ENCODE assay signal across 16 mouse cellular contexts in the genomic region with DNA sequence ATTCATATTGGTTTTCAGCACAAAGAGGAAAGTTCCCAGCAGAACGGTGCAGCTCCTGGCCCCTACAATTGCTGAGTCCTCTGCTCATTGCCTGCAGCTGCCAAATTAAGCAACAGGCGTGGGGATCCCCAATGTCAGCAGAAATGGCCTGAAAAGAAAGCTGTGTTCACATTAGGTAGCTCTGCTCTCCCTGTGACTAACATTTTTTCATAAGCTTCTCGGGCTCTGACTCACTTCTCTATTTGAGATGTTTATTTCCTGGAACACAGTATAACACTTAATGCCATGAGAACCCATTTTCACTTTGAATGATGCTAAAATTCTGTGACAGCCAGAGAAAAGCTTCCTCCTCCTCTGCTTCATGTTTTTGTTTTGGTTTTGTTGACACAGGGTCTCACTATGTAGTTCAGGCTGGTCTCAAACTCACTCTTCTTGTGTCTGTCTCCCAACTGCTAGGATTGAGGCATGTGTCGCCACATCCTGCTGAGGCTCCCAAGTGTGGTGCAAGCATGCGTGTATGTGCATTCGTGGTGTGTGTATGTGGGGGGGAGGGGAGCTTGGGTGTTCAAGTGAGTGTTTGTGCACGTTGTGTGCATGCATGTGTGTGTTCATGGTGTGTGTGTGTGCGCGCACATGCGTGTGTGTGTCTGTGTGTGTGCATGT. TPM values are rescaled to one million over a fixed set of nuclear protein-coding genes. Genes with fewer than 3 reads are reported as not detected.
DNase-seq lines count a peak whose midpoint lies in the region; ATAC-seq lines count a peak whose summit lies in the region.
"Had no signal": no experiment of that assay in that cellular context is flagged by ENCODE, and none has a peak within 500 bp of the region (broad histone marks: within the 10 kb centered on the region; RNA-seq: fewer than 3 reads in every experiment).

No protein-coding gene starts in this region.

- H3K36me3 ChIP-seq in liver, embryonic 16.5 days (ENCODE audit: control insufficient read depth, insufficient read depth), result peaks cover 3% of the 10 kb centered on the region; the same call in 1 of the 2 replicates
- peaks cover 14% of the 10 kb centered on the region for H3K36me3 ChIP-seq in hindbrain, embryonic 14.5 days (replicated peaks; ENCODE audit: control insufficient read depth, insufficient read depth)

- H3K9me3 ChIP-seq in liver, embryonic 16.5 days (replicated peaks; ENCODE audit: control insufficient read depth, low read length), result no peaks in the 10 kb centered on the region
- H3K9me3 ChIP-seq in hindbrain, embryonic 14.5 days (ENCODE audit: control insufficient read depth, low read length), result no peaks in the 10 kb centered on the region
- H3K9me3 ChIP-seq: hindbrain, embryonic 13.5 days had no signal

- no peaks in the 10 kb centered on the region for H3K27me3 ChIP-seq in liver, embryonic 16.5 days (ENCODE audit: control insufficient read depth, insufficient read depth, low read depth, low read length)
- no peaks in the 10 kb centered on the region for H3K27me3 ChIP-seq in hindbrain, embryonic 14.5 days (ENCODE audit: control insufficient read depth, insufficient read depth, low read length)
- H3K27me3 ChIP-seq: hindbrain, embryonic 13.5 days had no signal

- peaks cover 2% of the 10 kb centered on the region for H3K4me1 ChIP-seq in liver, embryonic 16.5 days (ENCODE audit: control insufficient read depth, low read depth, low read length)
- H3K4me1 ChIP-seq in hindbrain, embryonic 14.5 days (replicated peaks; ENCODE audit: control insufficient read depth, insufficient read depth, low read length), result no peaks in the 10 kb centered on the region
- H3K4me1 ChIP-seq: hindbrain, embryonic 13.5 days had no signal

- peak overlapping the region; percentile 8; the same call in 1 of the 2 replicates for H3K27ac ChIP-seq in liver, embryonic 16.5 days (ENCODE audit: low read length)
- no peak overlapping the region for H3K27ac ChIP-seq in hindbrain, embryonic 14.5 days
- H3K27ac ChIP-seq: hindbrain, embryonic 13.5 days had no signal

- ATAC-seq in liver, embryonic 16.5 days (ENCODE audit: low read depth), result peak; percentile 5; the same call in 1 of the 2 replicates
- ATAC-seq in megakaryocyte progenitor cell, adult 5-6 weeks (replicated peaks; ENCODE audit: poor library complexity), result peak; percentile 76
- ATAC-seq in hindbrain, embryonic 14.5 days (ENCODE audit: low FRiP score), result no peak

- 48% methylated on average over 10 of the region's 10 CpGs for WGBS in liver, embryonic 16.5 days (ENCODE audit: insufficient replicate concordance)
- 77% methylated on average over 10 of the region's 10 CpGs for WGBS in hindbrain, embryonic 14.5 days

- no peak overlapping the region for H3K9ac ChIP-seq in liver, embryonic 16.5 days (ENCODE audit: low read depth, low read length)
- H3K9ac ChIP-seq in hindbrain, embryonic 14.5 days, result no peak overlapping the region
- H3K9ac ChIP-seq: hindbrain, embryonic 13.5 days had no signal

- no peak overlapping the region for H3K4me2 ChIP-seq in liver, embryonic 16.5 days (ENCODE audit: low read depth, low read length)
- H3K4me2 ChIP-seq in hindbrain, embryonic 14.5 days (replicated peaks), result no peak overlapping the region
- H3K4me2 ChIP-seq: hindbrain, embryonic 13.5 days had no signal

- intact Hi-C loops in left cerebral cortex, postnatal 25 days (cut with DNase I), result loop anchor here (5.0 kb wide), 1 partner anchor 149 kb away; no protein-coding TSS in a partner anchor

- H3K4me3 ChIP-seq in liver, embryonic 16.5 days (ENCODE audit: low read depth, low read length), result no peak overlapping the region
- H3K4me3 ChIP-seq in hindbrain, embryonic 14.5 days (replicated peaks; ENCODE audit: low read length), result no peak overlapping the region
- H3K4me3 ChIP-seq: hindbrain, embryonic 13.5 days had no signal

- no peak for DNase-seq in liver
- DNase-seq in CD4-positive, CD25-positive, alpha-beta regulatory T cell, adult 2 months (ENCODE audit: low read depth, low spot score), result peak; percentile 24
- peak; percentile 28 to 51 for DNase-seq in adrenal gland, postnatal 36 days
- DNase-seq in layer of hippocampus, postnatal 25 days (ENCODE audit: extremely low spot score in 1 of 2, low spot score in 1 of 2), result no peak
- DNase-seq in left cerebral cortex, postnatal 25 days (ENCODE audit: low spot score in 2 of 2), result no peak
- no peak for DNase-seq in hindbrain, embryonic 14.5 days (ENCODE audit: low spot score)
- DNase-seq: heart, adult 11 months; kidney, postnatal 14 days; thymus, postnatal 25 days had no signal

RNA-seq across cellular contexts. Expression of a gene that starts 12.6 kb away (rescaled TPM):
- polyA plus RNA-seq in liver, embryonic 16.5 days (2015; fragmentation: Nextera tagmentation; extraction: Ambion mirVana), result 308 and 319 TPM in 2 replicates
- total RNA-seq in adrenal gland, postnatal 36 days (2021), result 100 to 1,000 TPM; 261 to 290 TPM
- 252 and 258 TPM in 2 replicates for total RNA-seq in megakaryocyte progenitor cell, adult 5-6 weeks (2015)
- 194 and 222 TPM in 2 replicates for total RNA-seq in megakaryocyte progenitor cell, adult 5-6 weeks (2017)
- 100 to 1,000 TPM; 117 to 132 TPM for total RNA-seq in layer of hippocampus, postnatal 25 days (2021)
- 100 to 1,000 TPM; 111 TPM for total RNA-seq in left cerebral cortex, postnatal 25 days (2021)
- polyA plus RNA-seq in hindbrain, embryonic 14.5 days (2014; fragmentation: Nextera tagmentation; extraction: Ambion mirVana), result 279 and 295 TPM in 2 replicates

RNA-seq across cellular contexts. Expression of a gene that starts 12.7 kb away (rescaled TPM):
- 141 and 164 TPM in 2 replicates for polyA plus RNA-seq in liver, embryonic 16.5 days (2015; fragmentation: Nextera tagmentation; extraction: Ambion mirVana)
- 100 to 1,000 TPM; 196 to 200 TPM for total RNA-seq in adrenal gland, postnatal 36 days (2021)
- 109 and 110 TPM in 2 replicates for total RNA-seq in megakaryocyte progenitor cell, adult 5-6 weeks (2015)
- 183 and 233 TPM in 2 replicates for total RNA-seq in megakaryocyte progenitor cell, adult 5-6 weeks (2017)
- 100 to 1,000 TPM; 237 to 253 TPM for total RNA-seq in layer of hippocampus, postnatal 25 days (2021)
- total RNA-seq in left cerebral cortex, postnatal 25 days (2021), result 100 to 1,000 TPM; 247 to 254 TPM
- polyA plus RNA-seq in hindbrain, embryonic 14.5 days (2014; fragmentation: Nextera tagmentation; extraction: Ambion mirVana), result 399 and 451 TPM in 2 replicates

RNA-seq across cellular contexts. Expression of a gene that starts 26.1 kb away (rescaled TPM):
- 0.55 and 0.90 TPM in 2 replicates for polyA plus RNA-seq in liver, embryonic 16.5 days (2015; fragmentation: Nextera tagmentation; extraction: Ambion mirVana)
- 1 to 10 TPM; 2.2 to 2.3 TPM for total RNA-seq in adrenal gland, postnatal 36 days (2021)
- total RNA-seq in megakaryocyte progenitor cell, adult 5-6 weeks (2015), result 2.4 and 3.0 TPM in 2 replicates
- total RNA-seq in megakaryocyte progenitor cell, adult 5-6 weeks (2017), result 1.9 and 2.9 TPM in 2 replicates
- total RNA-seq in layer of hippocampus, postnatal 25 days (2021), result 1 to 10 TPM; 3.3 to 3.4 TPM
- 1 to 10 TPM; 3.3 to 4.2 TPM for total RNA-seq in left cerebral cortex, postnatal 25 days (2021)
- polyA plus RNA-seq in hindbrain, embryonic 14.5 days (2014; fragmentation: Nextera tagmentation; extraction: Ambion mirVana), result 5.6 and 7.3 TPM in 2 replicates

RNA-seq across cellular contexts. Expression of a gene that starts 26.3 kb away (rescaled TPM):
- polyA plus RNA-seq in liver, embryonic 16.5 days (2015; fragmentation: Nextera tagmentation; extraction: Ambion mirVana), result 5.8 and 5.9 TPM in 2 replicates
- 10 to 100 TPM; 19.5 to 26.4 TPM for total RNA-seq in adrenal gland, postnatal 36 days (2021)
- 43.1 and 44.6 TPM in 2 replicates for total RNA-seq in megakaryocyte progenitor cell, adult 5-6 weeks (2015)
- 42.8 and 68.2 TPM in 2 replicates for total RNA-seq in megakaryocyte progenitor cell, adult 5-6 weeks (2017)
- total RNA-seq in layer of hippocampus, postnatal 25 days (2021), result 10 to 100 TPM; 19.3 to 22.8 TPM
- total RNA-seq in left cerebral cortex, postnatal 25 days (2021), result 10 to 100 TPM; 22.5 to 26.5 TPM
- polyA plus RNA-seq in hindbrain, embryonic 14.5 days (2014; fragmentation: Nextera tagmentation; extraction: Ambion mirVana), result 18.4 and 23.0 TPM in 2 replicates

RNA-seq across cellular contexts. Expression of a gene that starts 29.9 kb away (rescaled TPM):
- polyA plus RNA-seq in liver, embryonic 16.5 days (2015; fragmentation: Nextera tagmentation; extraction: Ambion mirVana), result not detected in 2 replicates
- not detected for total RNA-seq in adrenal gland, postnatal 36 days (2021)
- not detected in 2 replicates for total RNA-seq in megakaryocyte progenitor cell, adult 5-6 weeks (2015)
- not detected in 2 replicates for total RNA-seq in megakaryocyte progenitor cell, adult 5-6 weeks (2017)
- not detected for total RNA-seq in layer of hippocampus, postnatal 25 days (2021)
- not detected for total RNA-seq in left cerebral cortex, postnatal 25 days (2021)
- polyA plus RNA-seq in hindbrain, embryonic 14.5 days (2014; fragmentation: Nextera tagmentation; extraction: Ambion mirVana), result 0.48 TPM in 1 of 2 replicates, not detected in the other
- total RNA-seq: left cerebral cortex, postnatal 36 days had no signal
- polyA plus RNA-seq: cortical plate, adult 2 months; forebrain, embryonic 11.5 days; neural tube, embryonic 11.5 days had no signal

Comparison
In these comparisons a context has a peak if more than half of its experiments do, and no peak if none do; other contexts are left out.
1. DNase-seq: peak in CD4-positive, CD25-positive, alpha-beta regulatory T cell, adult 2 months (single experiment) and adrenal gland, postnatal 36 days (2 of 2); none in liver (single experiment), layer of hippocampus, postnatal 25 days (0 of 2), left cerebral cortex, postnatal 25 days (0 of 2) and hindbrain, embryonic 14.5 days (single experiment).